Mouse (Mus musculus) adrenal gland, adult 18-20 months (tissue): ENCODE results near the gene Smarca4. TPM values are rescaled to one million over a fixed set of nuclear protein-coding genes. Genes with fewer than 3 reads are reported as not detected.

Experiments
- DNase-seq, 2 experiments: peaks; one replicate each; pipeline ENCODE4 v3.0.0; 2021 to 2022; ENCODE audit warnings: low spot score in 2 of 2
- total RNA-seq, 2 experiments: library from RNA; stranded (reverse); gene quantifications; 1 replicate in 1 of 2; 2 replicates in 1 of 2; pipeline ENCODE4 v1.2.3; 2021

Smarca4 gene
- total RNA-seq, 2 experiments from 2014 or later = 63.3 to 81.0 TPM

- no peak for DNase-seq
Measured at GRCm38 (mm10) chr9:21600186-21600585, 15.8 kb upstream of the Smarca4 start.

GRCm38 (mm10) chr9:21601073-21601472 lies 14.9 kb upstream of the Smarca4 start:
- no peak for DNase-seq

- DNase-seq = peak; percentile 64 to 70
Measured at GRCm38 (mm10) chr9:21601722-21602399, 14.1 kb upstream of the Smarca4 start.

GRCm38 (mm10) chr9:21604119-21604518 lies 11.8 kb upstream of the Smarca4 start:
- DNase-seq = no peak

GRCm38 (mm10) chr9:21605865-21606264 lies 10.1 kb upstream of the Smarca4 start:
- no peak for DNase-seq

- no peak for DNase-seq
Measured at GRCm38 (mm10) chr9:21606648-21607047, 9.3 kb upstream of the Smarca4 start.

GRCm38 (mm10) chr9:21609861-21610260 lies 6.1 kb upstream of the Smarca4 start:
- DNase-seq = no peak

GRCm38 (mm10) chr9:21614864-21615616 lies 929 bp upstream of the Smarca4 start:
- DNase-seq = no peak

- peak; percentile 85 to 90 for DNase-seq
Measured at GRCm38 (mm10) chr9:21616232-21616781, 338 bp downstream of the Smarca4 start.

GRCm38 (mm10) chr9:21617066-21617465 lies 1.1 kb downstream of the Smarca4 start:
- no peak for DNase-seq

- no peak for DNase-seq
Measured at GRCm38 (mm10) chr9:21620229-21620628, 4.3 kb downstream of the Smarca4 start.

GRCm38 (mm10) chr9:21622676-21623075 lies 6.7 kb downstream of the Smarca4 start:
- no peak for DNase-seq

- DNase-seq = no peak
Measured at GRCm38 (mm10) chr9:21625342-21626339, 9.7 kb downstream of the Smarca4 start.

- no peak for DNase-seq
Measured at GRCm38 (mm10) chr9:21626571-21626970, 10.6 kb downstream of the Smarca4 start.

- DNase-seq = no peak
Measured at GRCm38 (mm10) chr9:21627145-21627795, 11.3 kb downstream of the Smarca4 start.

- peak in 1 of 2 experiments; percentile 36 for DNase-seq
Measured at GRCm38 (mm10) chr9:21630673-21631072, 14.7 kb downstream of the Smarca4 start.

- DNase-seq = no peak
Measured at GRCm38 (mm10) chr9:21633106-21633505, 17.1 kb downstream of the Smarca4 start.

- no peak for DNase-seq
Measured at GRCm38 (mm10) chr9:21635639-21636038, 19.7 kb downstream of the Smarca4 start.

GRCm38 (mm10) chr9:21639031-21639430 lies 23.1 kb downstream of the Smarca4 start:
- DNase-seq = no peak

GRCm38 (mm10) chr9:21646366-21646765 lies 30.4 kb downstream of the Smarca4 start:
- no peak for DNase-seq
